Mouse (Mus musculus): ENCODE results near the gene Tmem101. TPM values are rescaled to one million over a fixed set of nuclear protein-coding genes. Genes with fewer than 3 reads are reported as not detected.
A peak's percentile ranks its signal among the peaks of the same experiment; 100 is the strongest.

Gene Tmem101
- total and polyA plus RNA-seq, 3 experiments, result 30.1 to 45.1 TPM; not detected in 1

DNA sequence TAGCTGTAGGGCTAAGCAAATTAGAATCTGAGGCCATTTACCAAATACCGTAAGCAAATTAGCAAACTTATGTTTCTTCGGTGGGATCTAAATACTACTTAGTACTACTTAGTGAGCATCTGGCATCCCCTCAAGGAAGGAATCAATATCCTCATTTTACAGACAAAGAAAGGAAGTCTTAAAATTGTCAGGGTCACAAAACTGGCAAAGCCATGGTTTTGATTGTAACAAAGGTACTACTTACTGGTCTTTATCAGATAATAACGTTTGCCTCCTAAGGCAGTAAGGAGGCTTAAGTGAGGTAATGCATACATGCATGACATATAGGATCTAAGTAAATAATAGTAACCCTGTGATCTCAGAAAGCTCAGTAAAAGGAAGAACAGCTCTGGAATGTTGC, 29.5 kb upstream of the Tmem101 start:
- Histone ChIP-seq H3K27ac (ENCODE audit: control insufficient read depth, low read depth, low read length) (peak overlapping the region; percentile 95), H3K9ac (ENCODE audit: control insufficient read depth, low read depth, low read length, poor library complexity, severe bottlenecking) (peak overlapping the region; percentile 79), H3K4me3 (ENCODE audit: control insufficient read depth in 1 of 2, insufficient read depth in 1 of 2, low read depth in 2 of 2, low read length in 2 of 2) (peak overlapping the region in 1 of 2 experiments; percentile 68; a peak in 2 of 4 replicates), H3K27me3 (ENCODE audit: control insufficient read depth in 1 of 2, insufficient read depth in 2 of 2, low read length in 2 of 2) (no peaks in the 10 kb centered on the region), H3K36me3 (ENCODE audit: control insufficient read depth in 1 of 2, insufficient read depth in 2 of 2, low read length in 2 of 2) (peaks cover 15 to 41% of the 10 kb centered on the region in 2 experiments), H3K79me2 (ENCODE audit: control insufficient read depth, insufficient read depth, low read length, poor library complexity) (peaks cover 40% of the 10 kb centered on the region), H3K9me3 (replicated peaks; ENCODE audit: insufficient read depth, low read length) (no peaks in the 10 kb centered on the region), H3K4me1 (ENCODE audit: control insufficient read depth in 1 of 2, insufficient read depth in 2 of 2, low read length in 2 of 2) (peaks cover 2 to 20% of the 10 kb centered on the region in 2 experiments)
- TF ChIP-seq GATA1 (IDR thresholded peaks at IDR 0.05; ENCODE audit: low read depth, low read length) (peak; percentile 30; the same call in 1 of the 2 replicates), UBTF (IDR thresholded peaks at IDR 0.05; ENCODE audit: borderline replicate concordance, insufficient read depth, low read depth, low read length) (no peak), ETS1 (IDR thresholded peaks at IDR 0.05; ENCODE audit: low read depth, low read length) (peak; percentile 61; the same call in 1 of the 2 replicates), RCOR1 (IDR thresholded peaks at IDR 0.05; ENCODE audit: low read depth, low read length) (no peak), SMC3 (IDR thresholded peaks at IDR 0.05; ENCODE audit: low read depth, low read length) (no peak), ZNF384 (IDR thresholded peaks at IDR 0.05; ENCODE audit: low read depth, low read length) (no peak), USF1 (IDR thresholded peaks at IDR 0.05; ENCODE audit: low read depth, low read length) (no peak), SIN3A (IDR thresholded peaks at IDR 0.05; ENCODE audit: low read length) (0 out of 2 replicates have a peak, but pooled peaks have one; percentile 11), ZMIZ1 (IDR thresholded peaks at IDR 0.05; ENCODE audit: low read depth, low read length) (peak; percentile 37; the same call in 1 of the 2 replicates)
- peak; percentile 71 for DNase-seq (ENCODE audit: low read depth, low spot score)

DNA sequence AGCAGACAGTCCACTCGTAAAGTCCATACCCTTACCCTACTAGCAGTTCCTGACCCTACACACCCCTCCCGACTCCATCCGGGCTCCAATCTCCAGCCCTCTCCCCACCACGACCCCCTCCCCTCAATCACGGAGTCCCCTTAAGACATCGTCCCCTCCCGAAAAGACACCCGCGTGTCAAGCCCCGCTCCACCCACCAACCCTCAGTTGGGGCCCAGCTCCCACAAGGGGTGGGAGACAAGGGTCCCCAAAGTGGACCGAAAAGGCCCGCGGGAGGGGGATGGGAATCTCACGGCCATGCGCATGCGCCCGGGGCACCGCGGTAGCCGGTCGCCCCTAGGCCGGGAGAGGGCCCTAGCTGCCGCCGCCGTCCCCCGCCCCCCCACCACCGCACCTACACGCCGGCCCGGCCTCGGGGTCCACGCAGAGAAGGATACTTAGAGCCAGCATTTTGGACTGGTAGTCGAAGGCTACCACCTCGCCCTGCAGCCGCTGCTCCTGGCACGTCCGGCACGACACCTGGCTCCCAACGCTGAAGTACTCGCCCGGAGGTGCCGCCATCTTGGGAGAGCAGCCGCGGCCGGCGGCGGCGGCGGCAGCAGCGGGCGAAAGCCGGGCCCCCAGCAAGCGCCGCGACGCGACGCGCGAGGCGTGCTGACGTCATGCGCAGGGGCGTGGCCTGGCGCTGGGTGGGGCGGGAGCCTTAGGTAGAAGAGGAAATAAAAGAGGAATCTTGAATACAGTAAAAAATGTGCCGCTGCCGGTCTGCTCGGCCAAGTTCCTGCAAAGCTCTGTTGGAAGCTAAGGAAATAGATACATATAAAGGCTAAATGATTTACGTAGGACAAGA, 28.7 kb upstream of the Tmem101 start, which contains the start of gene Lsm12:
Gene Lsm12 (minus strand): TSS at position 651 of the 850 bp plus-strand sequence.
- H3K27me3 ChIP-seq (ENCODE audit: control insufficient read depth in 1 of 2, insufficient read depth in 2 of 2, low read length in 2 of 2), result no peaks in the 10 kb centered on the region
- peak; percentile 99 for DNase-seq (ENCODE audit: low read depth, low spot score)
- no peaks in the 10 kb centered on the region for H3K9me3 ChIP-seq (replicated peaks; ENCODE audit: insufficient read depth, low read length)
- H3K27ac ChIP-seq (ENCODE audit: control insufficient read depth, low read depth, low read length), result peak within 1 kb of the TSS; percentile 95
- H3K9ac ChIP-seq (ENCODE audit: control insufficient read depth, low read depth, low read length, poor library complexity, severe bottlenecking), result peak within 1 kb of the TSS; percentile 96
- peak within 1 kb of the TSS; percentile 82 to 90 for H3K4me3 ChIP-seq (ENCODE audit: control insufficient read depth in 1 of 2, insufficient read depth in 1 of 2, low read depth in 2 of 2, low read length in 2 of 2)
- peaks cover 40% of the 10 kb centered on the region for H3K79me2 ChIP-seq (ENCODE audit: control insufficient read depth, insufficient read depth, low read length, poor library complexity)
- H3K4me1 ChIP-seq (ENCODE audit: control insufficient read depth in 1 of 2, insufficient read depth in 2 of 2, low read length in 2 of 2), result peaks cover 2 to 20% of the 10 kb centered on the region in 2 experiments
- H3K36me3 ChIP-seq (ENCODE audit: control insufficient read depth in 1 of 2, insufficient read depth in 2 of 2, low read length in 2 of 2), result peaks cover 21 to 41% of the 10 kb centered on the region in 2 experiments
- TF ChIP-seq TCF12 (IDR thresholded peaks at IDR 0.05; ENCODE audit: low read depth, low read length) (peak; percentile 58), MAFK (IDR thresholded peaks at IDR 0.05; ENCODE audit: borderline replicate concordance, low read depth, low read length) (no peak), SIN3A (IDR thresholded peaks at IDR 0.05; ENCODE audit: low read length) (peak; percentile 13), TBP (IDR thresholded peaks at IDR 0.05; ENCODE audit: low read depth, low read length) (peak; percentile 95), POLR2A (IDR thresholded peaks at IDR 0.05; ENCODE audit: control insufficient read depth in 1 of 2, insufficient read depth in 1 of 2, low read depth in 1 of 2, low read length in 2 of 2, poor library complexity in 1 of 2) (peak; percentile 92 to 99), GABPA (IDR thresholded peaks at IDR 0.05; ENCODE audit: low read depth, low read length) (no peak), NRF1 (IDR thresholded peaks at IDR 0.05; ENCODE audit: insufficient read depth, low read depth, low read length, poor library complexity, severe bottlenecking) (peak; percentile 80), ETS1 (IDR thresholded peaks at IDR 0.05; ENCODE audit: low read depth, low read length) (0 out of 2 replicates have a peak, but pooled peaks have one; percentile 9), BHLHE40 (IDR thresholded peaks at IDR 0.05; ENCODE audit: borderline replicate concordance, low read depth, low read length) (0 out of 2 replicates have a peak, but pooled peaks have one; percentile 19), ELF1 (IDR thresholded peaks at IDR 0.05; ENCODE audit: low read depth, low read length) (peak; percentile 48; the same call in 1 of the 2 replicates), ZKSCAN1 (IDR thresholded peaks at IDR 0.05; ENCODE audit: low read depth, low read length) (no peak), MEF2A (IDR thresholded peaks at IDR 0.05; ENCODE audit: extremely low read depth, insufficient replicate concordance, low read depth, low read length, poor library complexity, severe bottlenecking) (0 out of 2 replicates have a peak, but pooled peaks have one; percentile 24), E2F4 (IDR thresholded peaks at IDR 0.05; ENCODE audit: borderline replicate concordance, low read depth, low read length) (no peak), ZMIZ1 (IDR thresholded peaks at IDR 0.05; ENCODE audit: low read depth, low read length) (peak; percentile 88), HCFC1 (IDR thresholded peaks at IDR 0.05; ENCODE audit: low read depth, low read length) (peak; percentile 76), POLR2AphosphoS5 (IDR thresholded peaks at IDR 0.05; ENCODE audit: borderline replicate concordance, low read depth, low read length) (no peak), NELFE (IDR thresholded peaks at IDR 0.05; ENCODE audit: low read depth, low read length) (peak; percentile 96), MYB (IDR thresholded peaks at IDR 0.05; ENCODE audit: low read depth, low read length) (no peak), USF1 (IDR thresholded peaks at IDR 0.05; ENCODE audit: low read depth, low read length) (no peak), KAT2A (conservative IDR thresholded peaks at IDR 0.05; ENCODE audit: low read depth, low read length) (no peak), POLR2AphosphoS2 (IDR thresholded peaks at IDR 0.05; ENCODE audit: low read length) (peak; percentile 95), CHD2 (IDR thresholded peaks at IDR 0.05; ENCODE audit: low read length) (no peak), MXI1 (IDR thresholded peaks at IDR 0.05; ENCODE audit: low read depth, low read length) (peak; percentile 27; the same call in 1 of the 2 replicates)
